Mouse (Mus musculus) left cerebral cortex, postnatal 4 days (tissue): ENCODE results near the gene Rhox6. TPM values are rescaled to one million over a fixed set of nuclear protein-coding genes. Genes with fewer than 3 reads are reported as not detected.
A peak's percentile ranks its signal among the peaks of the same experiment; 100 is the strongest.
"Not testable (repeated sequence)": the region's sequence is repeated elsewhere in the genome, so short reads cannot be mapped to it uniquely, and the experiment has no call there.

Experiments used
- DNase-seq: peaks from one replicate; pipeline ENCODE4 v3.0.0-alpha.2; 2022
- intact Hi-C: fragments of 180-260 bp; cut with DNase I; formaldehyde crosslinking; loops from one replicate; pipeline ENCODE4 v1.15.1; 2025
- total RNA-seq, 2 experiments: library from RNA; stranded (reverse); gene quantifications; 2 replicates each; pipeline ENCODE4 v1.2.3; 2021

The Rhox6 gene
- total RNA-seq: not detected

DNA sequence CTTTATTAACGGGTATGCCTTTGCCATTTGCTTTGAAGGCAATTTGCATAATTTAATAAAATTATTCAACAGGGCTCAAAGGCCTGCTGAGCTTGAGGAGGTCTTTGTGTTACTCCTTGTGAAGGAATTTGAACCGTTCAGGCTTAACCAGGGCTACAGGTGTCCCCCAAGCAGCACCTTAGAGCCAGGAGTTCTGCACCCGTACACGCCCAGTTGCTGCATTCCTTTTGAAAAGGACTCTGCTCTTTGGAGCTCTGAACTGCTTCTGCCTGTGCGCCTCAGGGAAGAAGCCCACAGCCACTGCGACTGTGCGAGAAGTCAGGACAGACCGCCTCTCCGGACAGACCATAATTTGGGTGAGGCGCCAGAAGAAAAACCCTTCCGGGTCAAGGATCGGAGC, at the start of gene Rhox6:
Rhox6 (plus strand) TSS at position 301 of the 400 bp plus-strand sequence.
- intact Hi-C loops, DNase-seq: not testable (repeated sequence)

DNA sequence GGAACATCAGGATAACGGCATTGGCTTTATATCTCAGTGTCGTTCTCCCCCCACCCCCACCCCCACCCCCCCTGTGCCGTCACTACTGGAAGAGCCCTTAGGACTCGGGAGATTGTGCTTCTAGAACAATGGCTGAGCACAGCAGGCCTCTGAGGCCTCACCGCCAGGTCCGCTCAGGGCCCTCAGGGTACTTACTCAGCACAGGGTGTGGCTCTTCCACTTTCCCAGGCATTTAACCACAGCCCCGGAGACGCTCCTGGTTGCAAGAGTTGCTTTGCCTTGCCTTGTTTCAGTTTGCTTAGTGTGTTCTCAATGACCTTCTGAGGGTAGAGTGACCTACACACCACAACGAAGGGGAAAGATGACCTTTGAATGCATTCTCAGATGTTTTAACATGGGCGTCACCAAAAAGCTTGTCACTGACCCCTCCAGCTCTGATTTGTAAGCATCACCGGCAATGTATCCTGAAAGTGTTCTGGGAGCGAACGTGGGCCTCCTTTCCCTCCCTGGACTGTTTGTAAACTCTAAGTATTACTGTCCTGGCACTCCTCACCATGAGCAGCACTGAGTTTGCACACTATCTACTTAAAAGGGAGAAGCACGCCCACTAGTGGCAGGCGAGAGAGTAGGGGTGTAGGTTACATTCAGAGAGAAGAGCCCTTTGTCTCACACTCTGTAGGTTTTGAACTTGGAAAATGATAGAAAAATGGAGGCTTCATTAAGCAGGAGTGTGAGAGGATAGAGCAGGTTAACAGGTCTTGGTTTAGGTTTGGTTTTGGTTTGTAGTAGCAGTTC, 19.2 kb upstream of the Rhox6 start:
- intact Hi-C loops: no loop called here
- DNase-seq: no peak

DNA sequence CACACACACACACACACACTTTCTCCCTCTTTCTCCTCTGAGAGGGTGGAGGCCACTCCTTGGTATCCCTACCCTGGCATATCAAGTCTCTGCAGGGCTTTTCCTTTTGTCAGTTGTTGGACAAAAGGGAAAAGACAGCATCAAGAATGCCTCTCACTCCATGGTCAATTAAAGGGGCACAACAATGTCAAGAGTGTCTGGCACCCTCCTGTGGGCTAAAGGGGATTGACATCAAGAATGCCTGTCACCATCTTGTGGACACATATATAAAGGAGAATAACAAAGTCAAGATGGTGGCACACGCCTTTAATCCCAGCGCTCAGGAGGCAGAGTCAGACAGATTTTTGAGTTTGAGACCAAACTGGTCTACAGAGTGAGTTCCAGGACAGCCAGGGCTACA, 17.3 kb upstream of the Rhox6 start:
- intact Hi-C loops: no loop called here
- DNase-seq: no peak

DNA sequence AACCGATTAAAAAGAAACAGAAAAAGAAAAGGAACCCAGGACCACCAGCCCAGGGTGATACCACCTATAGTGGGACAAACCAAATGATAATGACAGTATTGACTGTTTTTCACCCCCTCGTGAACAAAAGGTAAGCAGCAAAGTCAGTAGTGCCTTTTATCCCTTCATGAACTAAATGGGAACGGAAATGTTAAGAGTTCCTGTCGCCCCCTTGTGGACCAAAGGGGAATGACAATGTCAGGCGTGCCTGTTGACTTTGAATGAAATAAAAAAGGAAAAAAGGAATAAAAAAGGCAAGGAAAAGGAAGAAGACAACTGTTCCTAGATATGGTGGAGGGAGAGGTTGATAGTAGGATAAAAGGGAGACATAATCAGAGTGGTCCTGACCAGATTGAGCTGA, 15.5 kb upstream of the Rhox6 start:
- intact Hi-C loops: no loop called here
- DNase-seq: peak; percentile 23

DNA sequence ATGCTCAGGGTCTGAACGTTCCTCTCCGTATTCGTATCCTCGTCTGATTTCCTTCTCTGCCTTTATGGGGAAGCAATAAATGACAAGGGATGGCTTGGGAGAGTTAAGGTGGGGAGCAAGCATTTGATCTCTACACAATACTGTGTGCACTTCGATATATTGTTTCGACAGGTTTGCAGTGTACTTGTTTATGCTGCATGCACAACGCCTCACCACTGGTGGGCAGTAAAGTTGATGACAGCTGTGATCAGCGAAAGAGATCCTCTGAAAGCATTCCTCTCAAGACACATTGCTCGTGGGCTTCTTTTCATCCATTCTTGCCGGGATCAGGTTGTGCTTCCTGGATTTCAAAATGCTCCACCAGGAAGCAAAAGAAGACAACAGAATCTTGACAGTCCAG, 11.0 kb upstream of the Rhox6 start:
- DNase-seq: no peak
- intact Hi-C loops: no loop called here

DNA sequence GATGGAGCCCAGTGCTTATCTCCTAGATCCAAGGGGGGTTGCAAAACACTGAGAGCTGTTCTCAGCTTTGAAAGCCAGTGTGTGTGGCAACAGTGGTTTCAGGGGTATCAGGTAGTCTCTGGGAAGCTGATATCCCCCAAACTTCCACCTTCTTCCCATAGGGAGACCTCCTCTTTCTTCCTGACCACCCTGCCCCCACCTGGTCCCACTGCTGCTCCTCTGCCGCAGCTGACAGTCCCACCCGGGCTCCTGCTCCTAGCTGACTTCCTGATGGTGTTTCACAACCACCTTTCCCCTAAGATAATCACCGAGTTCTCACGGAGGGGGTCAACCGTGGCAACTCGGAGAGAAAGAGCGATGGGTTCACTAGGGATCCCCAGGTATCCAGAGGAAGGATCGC, 4.7 kb downstream of the Rhox6 start, which contains the start of gene Rhox7a:
Rhox7a (plus strand) TSS at position 301 of the 400 bp plus-strand sequence.
- DNase-seq, intact Hi-C loops: not testable (repeated sequence)

DNA sequence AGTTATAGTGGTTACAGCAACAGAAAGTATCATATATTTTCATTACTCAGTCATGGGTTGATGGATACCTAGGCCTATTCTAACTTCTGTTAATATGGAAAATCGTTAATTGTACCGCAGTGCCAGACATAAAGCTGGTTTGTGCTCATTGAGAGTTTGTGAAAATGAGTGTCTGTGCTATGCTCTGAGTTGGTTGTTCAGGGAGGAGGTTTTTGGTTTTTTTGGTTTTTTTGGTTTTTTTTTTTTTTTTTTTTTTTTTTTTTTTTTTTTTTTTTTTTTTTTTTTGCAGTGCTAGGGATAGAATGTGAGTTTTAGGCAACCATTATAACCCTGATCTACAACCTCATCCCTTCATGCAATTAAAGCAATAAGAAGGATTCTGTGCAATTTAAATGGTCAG, 44.9 kb downstream of the Rhox6 start:
- DNase-seq: no peak
- intact Hi-C loops: no loop called here

DNA sequence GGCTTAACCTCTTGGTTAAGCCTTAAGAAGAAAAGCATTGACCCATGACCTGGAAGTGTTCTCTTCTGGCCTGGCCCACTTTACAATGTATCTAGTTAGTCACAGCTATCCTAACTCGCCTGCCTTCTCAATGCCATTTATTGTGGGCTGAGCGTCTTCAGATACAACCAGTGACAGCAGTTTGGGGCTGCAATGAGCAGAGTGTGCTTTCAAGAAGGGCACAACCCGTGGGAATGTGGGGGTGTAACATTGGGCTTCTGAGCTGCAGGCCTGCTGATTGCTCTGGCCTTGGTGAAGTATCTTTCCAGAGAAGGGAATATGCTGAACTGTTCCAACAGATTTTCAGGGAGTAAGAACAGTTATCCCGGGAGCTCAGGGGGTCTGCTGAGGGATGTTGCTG, 52.1 kb downstream of the Rhox6 start, which contains the start of gene Rhox8:
Rhox8 (minus strand) TSS at position 101 of the 400 bp plus-strand sequence.
- DNase-seq: no peak
- intact Hi-C loops: no loop called here

Other genes starting within 250 kb of the Rhox6 start
- not detected for gene Rhox3f, start 245.9 kb upstream of the Rhox6 start, total RNA-seq
- gene Rhox4f, start 219.2 kb upstream of the Rhox6 start, total RNA-seq: not detected
- gene Rhox3g, start 198.3 kb upstream of the Rhox6 start, total RNA-seq: not detected
- gene Rhox2g, start 183.4 kb upstream of the Rhox6 start, total RNA-seq: not detected
- gene Rhox4g, start 175.6 kb upstream of the Rhox6 start, total RNA-seq: not detected
- gene Rhox3h, start 158.1 kb upstream of the Rhox6 start, total RNA-seq: not detected
- not detected for gene Rhox2h, start 153.6 kb upstream of the Rhox6 start, total RNA-seq
- gene Rhox5, start 22.1 kb upstream of the Rhox6 start, total RNA-seq: not detected
- not detected for gene Rhox7a, start 4.8 kb downstream of the Rhox6 start, total RNA-seq
- gene Rhox8, start 52.0 kb downstream of the Rhox6 start, total RNA-seq: not detected
- gene Rhox7b, start 70.3 kb downstream of the Rhox6 start, total RNA-seq: not detected
- not detected for gene Rhox9, start 74.9 kb downstream of the Rhox6 start, total RNA-seq
- gene Btg1-ps1, start 191.9 kb downstream of the Rhox6 start, total RNA-seq: not detected
- not detected for gene Btg1-ps2, start 216.2 kb downstream of the Rhox6 start, total RNA-seq
- gene Rhox10, start 239.6 kb downstream of the Rhox6 start, total RNA-seq: not detected